Mouse (Mus musculus): Measurements from ENCODE around the gene Crispld2. TPM values are rescaled to one million over a fixed set of nuclear protein-coding genes. Genes with fewer than 3 reads are reported as not detected.

The Crispld2 gene
- polyA plus RNA-seq (2017; shearing (Covaris generic)) = under 1 TPM; 0.11 to 0.14 TPM

DNA sequence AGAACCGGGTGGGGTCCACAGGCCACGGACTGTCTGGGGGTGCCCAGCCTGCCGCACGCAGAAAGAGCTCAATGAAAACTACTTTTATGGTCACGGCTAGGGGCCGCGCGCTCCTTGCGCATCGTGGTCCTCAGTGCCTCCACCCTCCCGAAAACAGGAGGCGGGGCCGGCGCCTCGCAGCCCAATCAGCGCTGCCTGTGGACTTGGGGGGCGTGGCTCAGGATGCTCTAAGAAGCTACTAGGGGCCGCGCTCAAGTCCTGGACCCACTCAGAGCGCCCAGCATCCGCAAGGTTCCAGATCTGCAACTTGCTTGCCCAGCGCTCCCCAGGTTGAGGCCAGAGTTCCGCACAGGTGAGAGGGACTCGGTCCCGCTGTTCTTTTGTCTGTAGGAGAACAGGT is at the start of gene Crispld2:
Crispld2 (plus strand) TSS at position 190 of the 400 bp plus-strand sequence.
- ATAC-seq = no peak

DNA sequence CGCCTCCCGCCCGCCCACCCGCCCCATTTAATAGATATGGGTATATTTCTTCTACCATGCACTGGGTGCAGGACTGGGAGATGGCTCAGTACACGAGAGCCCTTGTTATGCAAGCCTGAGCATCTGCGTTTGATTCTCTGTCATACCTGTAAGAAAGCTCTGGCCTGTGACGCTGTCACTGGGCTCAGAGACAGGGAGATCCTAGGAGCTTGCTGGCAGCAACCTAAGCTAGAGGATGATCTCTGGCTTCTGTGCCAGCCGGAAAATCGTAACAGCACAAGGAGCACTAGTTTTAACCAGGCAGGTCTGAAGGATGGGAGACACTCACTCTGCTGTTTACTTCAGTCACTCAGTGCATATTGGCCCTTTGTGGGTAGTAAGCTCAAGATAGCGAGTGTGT is 48.6 kb upstream of the Crispld2 start:
- no peak for ATAC-seq

DNA sequence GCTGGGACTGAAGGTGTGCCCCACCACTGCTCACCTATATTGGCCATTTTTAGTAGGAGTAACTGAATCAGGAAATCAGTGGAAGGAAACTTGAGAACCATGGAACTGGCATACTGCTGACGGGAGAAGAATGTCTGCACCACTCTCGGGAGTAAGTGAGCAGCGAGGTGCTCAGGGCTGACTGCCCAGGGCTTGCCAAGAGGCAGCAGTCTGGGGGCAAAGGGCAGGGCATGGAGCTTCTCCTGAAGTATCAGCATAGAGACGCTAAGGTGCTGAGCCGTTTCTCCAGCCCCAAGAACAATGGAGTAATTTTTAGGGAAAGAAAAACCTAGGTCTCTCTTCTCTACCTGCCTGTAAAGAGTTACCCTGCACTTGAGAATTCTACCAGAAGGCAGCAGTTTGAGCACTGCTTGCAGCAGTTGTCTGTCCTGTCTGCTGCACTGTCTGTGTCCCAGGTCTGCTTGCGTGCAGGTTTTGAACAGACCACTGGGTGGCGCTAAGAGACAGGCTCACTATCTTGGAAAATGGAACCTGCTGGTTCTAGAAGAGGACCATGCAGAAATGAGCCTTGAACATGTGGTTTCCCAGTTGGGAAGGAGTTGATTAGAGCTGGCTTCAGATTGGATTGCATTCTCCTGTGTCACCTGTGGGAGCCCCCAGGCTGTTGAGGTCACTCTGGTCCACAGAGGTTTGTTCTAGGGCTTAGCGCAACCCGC is 48.0 kb upstream of the Crispld2 start:
- ATAC-seq = peak; percentile 46

DNA sequence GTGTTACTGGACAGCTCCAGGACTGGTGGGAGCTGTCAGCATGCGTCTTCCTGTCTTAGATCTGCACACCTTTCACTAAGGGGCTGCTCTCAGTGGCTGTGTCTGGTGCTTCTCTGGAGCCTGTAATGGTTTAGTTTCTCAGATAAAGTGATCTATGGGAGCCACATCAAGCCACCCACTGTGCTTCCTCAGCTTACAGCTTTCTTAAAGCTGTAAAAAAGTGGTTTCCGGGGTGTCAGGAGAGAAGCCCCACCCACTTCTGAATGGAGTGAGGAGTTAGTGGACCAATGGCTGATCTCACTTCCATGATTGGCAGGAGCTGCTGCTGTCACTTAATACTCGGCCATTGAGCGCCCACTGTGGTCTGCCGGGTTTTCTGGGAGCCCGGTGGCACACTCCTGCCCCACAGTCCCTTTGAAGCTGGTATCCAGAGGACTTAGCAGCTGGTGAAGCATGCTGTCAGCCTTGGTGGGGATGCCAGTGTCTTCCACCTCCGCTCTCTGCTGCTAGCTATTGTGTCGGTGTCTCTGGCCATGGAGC is 45.8 kb upstream of the Crispld2 start:
- peak; percentile 60 for ATAC-seq

DNA sequence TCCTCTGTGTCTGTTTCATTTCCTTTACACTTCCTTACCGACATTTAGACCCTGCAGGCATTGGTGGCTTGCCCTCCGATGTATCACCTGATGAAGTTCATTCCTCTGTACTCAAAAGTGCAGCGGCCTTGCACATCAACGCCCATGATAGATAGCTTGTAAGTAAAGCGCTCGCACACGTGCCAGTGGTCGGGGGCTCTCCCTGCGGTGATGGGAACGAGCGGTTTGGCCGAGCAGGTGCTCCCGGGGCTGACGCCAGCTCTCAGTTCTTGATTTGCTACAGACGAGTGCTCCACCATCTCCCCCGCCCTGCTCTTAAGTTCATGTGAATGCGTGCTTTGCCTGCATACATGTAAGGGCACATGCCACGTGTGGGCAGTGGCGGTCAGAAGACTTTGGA is 44.6 kb upstream of the Crispld2 start:
- ATAC-seq = peak; percentile 21

DNA sequence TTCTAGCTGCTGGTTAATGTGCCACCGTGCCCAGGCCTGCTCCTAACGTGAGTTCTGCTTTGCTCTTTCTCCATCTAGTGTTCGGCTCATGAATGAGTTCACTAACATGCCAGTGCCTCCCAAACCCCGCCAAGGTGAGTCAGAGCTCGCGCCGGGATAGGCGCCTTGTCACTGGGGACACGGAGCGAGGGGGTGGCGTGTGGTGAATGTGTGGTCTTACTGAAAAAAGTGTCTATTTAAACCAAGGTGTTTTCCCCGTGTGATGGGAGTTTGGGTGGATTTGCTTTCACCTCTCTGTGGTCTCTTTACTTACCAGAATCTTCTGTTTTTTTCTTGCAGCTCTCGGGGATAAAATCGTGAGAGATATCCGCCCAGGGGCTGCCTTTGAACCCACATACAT is 43.9 kb upstream of the Crispld2 start:
- peak; percentile 39 for ATAC-seq

DNA sequence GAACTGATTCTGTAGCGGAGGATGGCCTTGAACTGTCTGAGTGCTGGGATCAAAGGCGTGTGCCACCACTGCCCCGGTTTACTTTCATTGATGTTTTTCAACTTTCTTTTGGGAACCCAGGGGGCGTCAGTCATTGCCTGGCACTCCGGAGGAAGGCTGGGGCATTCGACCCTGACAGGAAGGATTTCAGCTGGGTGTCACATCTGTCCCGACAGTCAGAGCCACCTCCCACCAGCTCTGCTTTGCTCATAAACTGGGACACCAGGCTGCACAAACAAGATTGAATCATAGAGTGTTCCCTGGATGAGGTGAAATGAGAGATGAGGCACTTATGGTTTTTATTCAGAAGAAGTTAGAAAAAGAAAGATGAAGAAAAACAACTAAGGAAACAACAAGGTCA is 40.0 kb upstream of the Crispld2 start:
- ATAC-seq = no peak

DNA sequence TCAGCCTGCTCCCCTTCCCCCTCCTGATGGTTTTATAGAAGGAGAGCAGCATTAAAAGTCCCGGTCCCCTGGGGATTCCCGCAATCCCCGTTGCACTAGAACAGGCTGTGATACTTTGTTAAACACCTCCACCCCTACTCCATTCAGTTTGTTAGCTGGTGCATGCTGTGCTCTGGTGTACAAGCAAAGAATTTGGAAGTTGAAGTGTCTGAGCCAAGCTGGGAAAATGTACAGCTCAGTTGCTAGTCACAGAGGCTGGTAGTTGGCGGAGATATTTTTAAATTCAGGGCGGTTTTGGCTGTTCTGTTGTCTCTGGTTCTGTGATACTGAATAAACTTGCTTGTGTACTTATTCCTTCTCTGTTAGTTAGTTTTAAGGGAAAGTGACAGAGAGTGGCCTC is 39.5 kb upstream of the Crispld2 start:
- no peak for ATAC-seq

DNA sequence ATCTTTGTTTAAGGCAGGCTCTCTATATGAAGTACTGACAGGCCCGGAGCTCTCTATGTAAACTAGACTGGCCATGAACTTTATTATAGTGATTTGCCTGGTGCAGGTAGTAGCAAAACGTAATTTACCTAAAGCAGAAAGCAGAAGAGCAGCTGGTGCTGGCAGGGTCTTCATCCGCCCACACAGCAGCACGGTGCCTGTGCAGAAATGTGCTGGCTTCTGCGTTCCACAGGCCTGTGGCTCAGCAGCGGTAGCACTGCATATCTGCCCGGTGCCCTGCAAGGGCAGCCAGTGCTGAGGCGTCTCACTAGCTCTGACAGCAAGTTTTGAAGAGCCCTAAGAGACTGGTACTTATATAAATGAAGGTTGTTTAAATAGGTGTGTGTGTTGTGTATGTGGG is 36.9 kb upstream of the Crispld2 start:
- no peak for ATAC-seq

DNA sequence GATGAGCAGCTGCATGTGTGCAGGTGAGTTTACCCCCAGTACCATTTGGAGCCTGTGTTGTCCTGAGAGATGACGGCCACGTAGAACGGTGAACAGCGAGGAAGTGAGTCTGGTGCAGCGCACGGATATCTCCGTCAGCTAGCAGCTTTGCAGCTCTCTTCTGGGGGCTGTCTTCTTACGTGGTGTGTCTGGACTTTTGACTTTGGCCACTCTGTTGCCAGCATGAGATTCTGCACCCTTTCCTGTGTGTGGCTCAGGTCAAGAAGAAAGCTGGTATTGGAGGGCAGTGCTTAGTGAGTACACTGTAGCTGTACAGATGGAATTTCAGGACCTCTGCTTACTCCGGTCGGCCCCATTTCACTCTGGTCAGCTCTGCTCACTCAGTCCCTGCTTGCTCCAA is 34.2 kb upstream of the Crispld2 start:
- ATAC-seq = no peak

DNA sequence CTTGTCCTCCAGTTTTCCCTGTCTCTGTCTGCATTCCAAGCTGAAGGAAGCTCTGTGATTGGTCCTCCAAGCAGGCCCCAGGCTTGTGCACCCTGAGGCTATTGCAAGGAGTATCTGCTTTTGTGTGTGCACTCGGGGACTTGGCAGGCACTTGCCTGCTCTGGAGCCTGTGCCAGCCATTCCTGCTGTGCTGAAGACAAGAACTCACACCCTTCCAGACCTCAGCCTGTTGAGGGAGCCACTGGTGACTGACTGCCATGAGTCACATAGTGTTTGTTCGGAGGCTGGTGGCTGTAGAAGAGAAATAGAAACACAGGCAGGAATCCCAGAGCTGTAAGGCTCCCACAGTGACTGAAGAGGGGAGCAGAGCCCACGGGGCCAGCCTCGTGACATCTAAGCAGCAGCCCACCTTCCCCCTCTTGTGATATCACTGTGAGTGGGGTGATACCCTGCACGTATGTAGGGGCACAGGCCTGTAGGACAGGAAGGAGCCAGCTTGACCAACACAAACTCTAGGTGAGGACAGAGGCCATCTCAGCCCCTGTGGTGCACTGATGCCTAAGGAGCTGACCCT is 31.6 kb upstream of the Crispld2 start:
- ATAC-seq = no peak

DNA sequence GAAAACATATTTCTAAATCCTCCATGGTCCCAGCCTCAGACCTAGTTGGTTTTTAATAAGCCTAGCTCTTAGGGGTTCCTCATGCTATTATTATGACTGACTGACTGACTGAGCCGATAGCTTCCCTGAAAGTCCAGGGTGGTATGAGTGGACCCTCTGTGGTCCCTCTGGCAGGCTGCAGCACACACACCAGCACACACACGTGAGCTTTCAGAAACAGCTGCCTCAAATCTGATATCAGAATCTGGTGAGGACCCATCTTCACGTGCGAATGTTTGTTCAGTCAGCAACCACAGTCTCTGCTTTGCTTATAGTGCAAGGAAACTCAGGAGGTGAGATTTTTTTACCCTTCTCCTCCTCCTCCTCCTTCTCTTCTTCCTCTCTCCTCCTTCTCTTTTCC is 27.4 kb upstream of the Crispld2 start:
- ATAC-seq = no peak

DNA sequence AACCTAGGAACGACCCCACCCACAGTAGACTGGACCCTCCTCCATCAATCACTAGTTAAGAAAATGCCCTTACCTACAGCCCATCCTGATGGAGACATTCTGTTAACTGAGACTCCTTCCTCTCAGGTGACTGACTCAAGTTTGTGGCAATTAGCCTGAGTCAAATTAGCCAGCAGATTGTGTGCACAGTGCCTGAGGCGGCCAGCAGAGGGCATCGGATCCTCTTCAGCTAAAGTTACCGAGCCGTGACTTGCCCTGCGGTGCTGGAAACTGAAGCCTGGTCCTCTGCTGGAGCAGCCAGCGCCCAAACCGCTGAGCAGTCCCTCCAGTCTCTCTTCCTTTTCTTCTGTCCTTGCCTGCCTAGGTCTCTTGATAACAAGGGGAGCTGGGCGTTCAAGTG is 24.8 kb upstream of the Crispld2 start:
- no peak for ATAC-seq

DNA sequence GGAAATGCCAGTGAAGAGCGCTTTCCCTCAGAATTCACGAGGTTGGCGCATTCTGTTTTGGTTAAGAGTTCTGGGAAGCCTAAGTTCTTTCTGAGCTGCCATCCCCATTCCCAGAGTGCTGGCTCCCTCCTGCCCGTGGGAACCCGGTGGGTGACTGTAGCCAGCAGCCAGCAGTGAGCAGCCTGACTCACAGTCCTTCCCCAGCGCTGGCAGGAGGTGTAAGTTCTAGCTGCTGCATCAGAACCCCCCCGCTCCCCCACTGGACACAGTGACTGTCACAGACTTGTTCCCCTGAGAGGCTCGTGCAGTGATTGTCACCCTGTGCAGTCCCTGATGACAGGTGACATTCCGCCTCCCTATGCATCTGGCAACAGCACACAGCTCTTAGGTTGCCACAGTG is 22.1 kb upstream of the Crispld2 start:
- ATAC-seq = no peak

DNA sequence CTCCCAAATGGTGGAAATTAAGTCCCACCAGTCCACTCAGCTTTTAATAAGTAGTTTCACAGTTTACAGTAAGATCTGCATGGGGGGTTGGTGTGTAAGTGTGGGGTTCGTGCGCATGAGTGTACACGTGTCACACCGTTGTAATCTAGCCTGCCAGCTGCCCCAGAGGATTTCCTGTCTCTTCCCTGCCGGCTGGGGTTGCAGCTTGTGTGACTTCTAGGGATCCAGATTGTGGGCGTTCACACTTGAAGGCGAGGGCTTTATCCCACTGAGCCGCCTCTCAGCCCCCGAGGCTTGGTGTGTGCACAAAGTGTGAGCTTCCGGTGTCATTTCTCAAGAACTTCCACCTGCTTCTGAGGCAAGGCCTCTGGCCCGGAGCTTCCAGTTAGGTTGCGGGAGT is 19.7 kb upstream of the Crispld2 start:
- peak; percentile 34 for ATAC-seq

DNA sequence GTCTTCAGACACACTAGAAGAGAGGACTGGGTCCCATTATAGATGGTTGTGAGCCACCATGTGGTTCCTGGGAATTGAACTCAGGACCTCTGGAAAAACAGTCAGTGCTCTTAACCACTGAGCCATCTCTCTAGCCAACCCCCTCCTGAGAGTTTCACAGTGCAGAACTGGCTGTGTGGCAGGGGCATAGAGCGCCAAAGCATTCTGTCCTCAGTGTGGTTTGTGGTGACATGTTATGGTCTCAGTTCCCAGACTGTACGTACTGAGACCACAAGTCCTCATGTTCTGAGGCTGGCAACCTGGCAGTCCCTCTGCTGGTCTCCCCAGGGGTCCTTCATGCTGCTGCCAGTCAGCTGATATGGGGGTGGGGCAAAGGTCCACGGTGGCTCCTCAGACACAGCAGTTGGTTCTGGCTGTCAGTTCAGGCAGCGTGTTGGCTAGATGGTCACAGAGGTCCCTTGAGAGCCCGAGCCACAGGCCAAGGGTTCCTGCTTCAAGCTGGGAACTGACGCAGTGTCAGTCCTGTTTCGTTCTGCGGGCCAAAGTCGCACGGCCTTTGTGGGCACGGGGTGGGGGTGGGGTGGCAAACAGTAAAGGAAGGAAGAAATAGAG is 13.4 kb upstream of the Crispld2 start:
- ATAC-seq = no peak

DNA sequence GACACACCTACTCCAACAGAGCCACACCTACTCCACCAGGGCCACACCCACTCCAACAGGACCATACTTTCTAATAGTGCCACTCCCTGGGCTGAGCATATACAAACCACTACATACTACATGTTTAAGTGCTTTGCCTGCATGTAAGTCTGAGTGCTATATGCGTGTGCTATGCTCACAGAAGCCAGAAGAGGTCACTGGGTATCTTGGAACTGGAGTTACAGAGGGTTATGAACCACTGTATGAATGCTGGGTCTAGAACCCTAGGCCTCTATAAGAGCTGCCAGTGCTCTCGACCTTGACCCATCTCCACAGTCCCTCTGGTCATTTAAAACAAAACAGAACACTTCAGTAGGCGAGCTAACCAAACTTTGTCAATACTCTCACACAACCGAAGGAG is 11.0 kb upstream of the Crispld2 start:
- ATAC-seq = no peak

DNA sequence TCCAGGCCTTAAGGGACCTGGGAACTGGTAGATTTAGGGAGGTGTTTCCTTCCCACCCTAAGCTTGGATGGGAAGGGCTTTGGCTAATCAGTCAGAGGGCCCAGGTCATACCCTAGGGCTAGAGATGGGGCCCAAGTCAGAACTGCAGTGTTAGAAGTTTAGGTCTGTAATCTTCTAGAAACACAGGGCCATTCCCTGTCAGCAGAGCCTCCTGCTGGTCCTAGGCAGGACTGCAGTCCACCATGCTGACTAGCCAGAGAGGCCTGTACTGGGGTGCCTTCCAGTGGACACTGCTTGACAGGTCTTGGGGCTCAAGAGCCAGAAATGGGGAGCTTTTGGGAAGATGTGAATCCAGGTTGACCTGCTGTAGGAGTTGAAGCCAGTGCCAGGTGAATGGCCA is 8.2 kb upstream of the Crispld2 start:
- ATAC-seq = peak; percentile 34

DNA sequence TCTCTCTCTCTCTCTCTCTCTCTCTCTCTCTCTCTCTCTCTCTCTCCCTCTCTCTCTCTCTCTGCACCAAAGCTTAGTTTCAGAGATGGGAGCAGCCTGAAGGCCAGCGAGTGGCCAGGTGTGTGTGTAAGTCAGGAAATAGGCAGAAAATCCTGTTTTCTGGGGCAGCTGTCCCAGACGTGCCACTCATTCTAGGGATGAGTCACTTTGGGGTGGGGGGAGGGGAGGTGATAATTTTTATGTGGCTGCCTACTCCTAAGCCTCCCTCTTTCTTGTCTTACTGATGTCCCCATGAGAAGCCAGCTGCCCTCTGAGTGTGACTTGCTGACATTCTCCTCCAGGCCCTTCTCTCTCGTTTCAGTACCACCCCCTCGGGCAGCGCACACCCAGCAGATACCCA is 6.1 kb upstream of the Crispld2 start:
- ATAC-seq = no peak

DNA sequence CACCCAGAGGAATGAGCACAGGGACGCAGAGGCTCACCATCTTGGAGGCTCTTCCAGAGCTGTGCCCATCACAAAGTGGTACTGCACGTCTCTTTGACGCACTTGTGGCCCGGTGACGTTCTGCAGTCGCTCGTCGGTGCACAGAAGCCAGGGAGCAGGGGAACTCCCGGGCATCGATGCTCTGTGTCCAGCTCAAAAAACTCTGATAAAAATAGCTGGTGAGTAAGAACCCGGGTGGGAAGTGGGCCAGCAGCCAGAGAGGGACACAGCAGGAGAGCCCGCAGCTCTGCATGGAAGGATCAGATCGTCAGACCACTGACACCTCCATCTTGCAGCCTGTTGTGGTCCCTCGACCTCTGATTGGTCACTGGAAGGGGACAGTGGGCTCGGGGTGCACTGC is 4.2 kb upstream of the Crispld2 start:
- no peak for ATAC-seq

DNA sequence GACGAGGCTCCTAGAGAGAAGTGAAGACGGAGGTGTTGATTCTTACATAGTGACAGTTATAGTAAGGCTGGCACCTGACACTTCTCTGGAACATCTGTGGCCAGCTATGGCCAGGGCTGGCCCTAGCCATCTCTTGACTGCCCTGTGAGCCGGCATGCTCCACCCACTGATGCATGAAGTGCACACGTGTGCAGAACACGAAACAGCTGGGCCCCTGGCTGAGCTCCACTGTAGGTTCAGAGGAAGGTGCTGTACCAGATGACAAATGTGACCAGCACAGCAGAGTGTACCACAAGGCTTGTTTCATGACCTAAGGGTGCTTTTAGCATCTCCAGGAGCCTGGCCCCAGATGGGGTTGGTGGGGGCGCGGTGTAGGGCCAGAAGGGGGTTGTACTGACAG is 1.9 kb downstream of the Crispld2 start:
- no peak for ATAC-seq

DNA sequence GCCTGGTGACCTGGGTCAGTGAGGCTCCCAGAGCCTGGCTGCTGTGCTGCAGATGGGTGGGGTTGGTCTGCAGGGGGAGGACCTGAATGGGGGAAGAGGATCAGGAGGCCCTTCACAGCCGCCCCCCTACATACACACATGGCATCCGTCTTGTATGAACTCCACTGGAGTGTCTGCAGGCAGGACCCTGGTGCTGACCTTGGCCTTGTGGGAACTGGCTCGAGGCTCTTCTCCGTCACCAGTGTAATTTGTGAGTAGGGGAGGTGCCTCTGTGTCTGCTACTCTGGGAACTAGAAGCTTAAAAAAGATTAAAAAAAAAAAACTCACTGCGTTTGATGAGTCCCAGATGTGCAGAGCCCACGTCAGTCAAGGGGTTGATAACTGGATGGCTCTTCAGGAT is 2.3 kb downstream of the Crispld2 start:
- no peak for ATAC-seq

DNA sequence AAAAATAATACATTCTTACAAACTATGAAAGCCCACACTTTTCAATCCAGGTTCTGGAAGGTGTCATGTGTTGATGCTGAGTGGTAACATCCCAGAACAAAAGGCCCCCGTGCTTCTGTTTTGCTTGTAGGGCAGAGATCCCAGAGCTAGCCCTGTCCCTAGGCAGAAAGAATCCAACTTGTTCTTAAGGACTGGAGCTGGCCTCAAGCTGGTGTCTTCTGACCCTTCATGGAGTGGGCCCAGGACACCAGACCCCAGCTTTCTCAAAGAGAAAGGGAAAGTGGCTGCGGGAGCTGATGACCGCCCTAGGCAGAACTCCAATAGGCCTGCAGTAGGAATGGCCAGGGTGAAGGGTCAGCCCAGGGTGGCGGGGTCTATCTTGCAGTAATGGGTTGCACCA is 5.0 kb downstream of the Crispld2 start:
- ATAC-seq = no peak

DNA sequence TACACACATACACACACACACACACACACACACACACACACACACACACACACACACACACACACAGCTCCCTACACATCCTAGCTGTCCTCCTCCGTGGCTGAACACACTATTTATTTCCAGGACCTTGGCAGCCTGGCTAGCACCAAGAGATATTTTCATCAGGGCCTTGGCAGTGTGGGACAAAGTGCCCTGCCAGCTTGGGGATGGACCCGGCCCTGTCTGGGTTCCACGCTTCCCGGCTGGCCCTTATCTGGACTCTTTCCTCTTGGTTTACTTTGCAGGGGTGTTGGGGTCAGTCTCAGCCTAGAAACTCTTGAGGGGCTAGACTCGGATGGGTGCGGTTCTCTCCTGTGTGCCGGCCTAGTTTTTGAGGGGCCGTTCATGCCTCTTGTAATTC is 8.2 kb downstream of the Crispld2 start:
- ATAC-seq = no peak
